Mouse (Mus musculus): Measurements from ENCODE around the gene Me3. TPM values are rescaled to one million over a fixed set of nuclear protein-coding genes. Genes with fewer than 3 reads are reported as not detected.

Me3 gene
- polyA plus RNA-seq, 1 experiment from 2014 or later = 2.4 TPM

DNA sequence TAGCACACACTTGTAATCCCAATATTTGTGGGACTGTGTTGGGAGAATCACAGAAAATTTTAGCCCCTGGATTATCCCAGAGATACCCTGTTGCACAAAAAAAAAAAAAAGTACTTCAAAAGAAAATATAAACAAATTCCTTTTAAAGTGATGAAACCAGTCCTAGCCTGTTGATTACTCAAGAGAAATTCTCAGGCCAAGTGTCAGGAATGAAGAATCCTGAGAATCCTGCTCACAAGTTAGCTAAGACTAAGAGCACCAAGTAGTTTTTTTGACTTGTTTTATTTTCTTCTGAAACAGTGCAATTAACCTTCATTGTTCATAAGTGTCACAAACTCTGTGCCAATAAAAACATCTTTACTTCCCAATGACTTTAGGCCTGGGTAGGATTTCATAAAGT lies 44.0 kb downstream of the Me3 start:
- no peak for DNase-seq (ENCODE audit: extremely low spot score, low spot score)
- no peak overlapping the region for H3K27ac ChIP-seq
- peaks cover 39% of the 10 kb centered on the region for H3K4me1 ChIP-seq
- no peaks in the 10 kb centered on the region for H3K36me3 ChIP-seq (replicated peaks)
- H3K9me3 ChIP-seq = no peaks in the 10 kb centered on the region
- no peak overlapping the region for H3K4me3 ChIP-seq
- no peaks in the 10 kb centered on the region for H3K27me3 ChIP-seq (ENCODE audit: poor library complexity, severe bottlenecking)

DNA sequence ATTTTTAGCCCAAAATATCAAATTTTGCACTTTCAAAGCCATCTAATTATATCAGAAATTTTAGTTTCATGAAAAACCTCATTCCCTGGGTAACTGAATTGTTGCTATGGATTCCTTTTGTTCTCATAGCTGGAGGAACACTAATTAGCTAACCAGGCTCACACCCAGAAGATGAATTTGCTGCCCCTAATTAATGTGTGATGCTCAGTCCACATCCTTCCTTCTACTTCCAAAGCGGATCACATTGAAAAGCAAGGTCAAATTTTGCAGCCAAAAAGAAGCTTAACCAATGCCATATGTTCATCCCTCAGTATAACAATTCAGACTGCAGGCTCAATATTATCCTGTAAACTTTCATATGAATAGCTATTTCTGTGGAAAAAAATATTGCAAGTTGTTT lies 45.7 kb downstream of the Me3 start:
- Histone ChIP-seq H3K27me3 (ENCODE audit: poor library complexity, severe bottlenecking) (no peaks in the 10 kb centered on the region), H3K27ac (peak overlapping the region; percentile 74; the same call in 1 of the 2 replicates), H3K4me3 (no peak overlapping the region), H3K36me3 (replicated peaks) (no peaks in the 10 kb centered on the region), H3K9me3 (no peaks in the 10 kb centered on the region), H3K4me1 (peaks cover 47% of the 10 kb centered on the region)
- 65% methylated on average over 1 of the region's 1 CpGs for WGBS
- no peak for DNase-seq (ENCODE audit: extremely low spot score, low spot score)

DNA sequence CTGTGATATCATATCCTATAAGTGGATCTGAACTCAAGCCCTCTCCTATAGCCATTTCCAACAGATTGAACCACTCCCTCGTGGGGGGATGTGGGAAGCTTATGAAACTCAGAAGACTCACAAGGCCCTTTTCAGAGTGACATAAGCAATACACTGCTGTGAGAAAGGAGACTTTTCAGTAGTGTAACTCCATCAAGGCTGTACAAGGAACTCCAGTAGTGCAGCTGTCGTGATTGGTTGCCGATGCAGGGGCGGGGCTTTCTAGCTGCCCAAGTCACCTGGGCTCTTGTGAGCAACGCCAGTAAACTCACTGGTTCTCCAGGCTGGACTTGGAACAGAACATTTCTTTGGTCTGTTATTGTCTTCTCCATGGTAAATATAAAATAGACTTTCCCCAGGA lies 46.5 kb downstream of the Me3 start:
- no peak for DNase-seq (ENCODE audit: extremely low spot score, low spot score)
- 89% methylated on average over 5 of the region's 5 CpGs for WGBS
- Histone ChIP-seq H3K27me3 (ENCODE audit: poor library complexity, severe bottlenecking) (no peaks in the 10 kb centered on the region), H3K36me3 (replicated peaks) (no peaks in the 10 kb centered on the region), H3K4me3 (no peak overlapping the region), H3K27ac (0 out of 2 replicates have a peak overlapping the region, but pooled peaks have one; percentile 35), H3K4me1 (peaks cover 47% of the 10 kb centered on the region), H3K9me3 (no peaks in the 10 kb centered on the region)

DNA sequence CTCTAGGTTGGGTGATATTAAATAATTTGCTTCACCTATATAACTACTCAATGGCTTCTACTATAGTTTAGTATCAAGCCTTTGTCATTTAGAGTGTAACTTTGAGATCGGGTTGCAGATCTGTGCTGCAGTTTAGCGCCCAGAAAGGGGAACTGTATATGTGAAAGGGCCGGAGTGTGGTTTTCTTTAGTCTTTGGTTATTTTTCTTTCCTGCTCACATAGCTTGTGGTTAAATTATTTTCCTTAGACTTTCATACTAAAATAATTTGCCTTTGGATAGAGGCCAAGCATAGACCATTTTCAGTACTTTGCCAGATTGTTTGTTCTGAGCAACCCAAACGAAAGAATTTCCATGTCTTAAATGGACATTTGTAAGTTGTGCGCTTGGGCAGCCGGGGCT lies 46.9 kb downstream of the Me3 start:
- Histone ChIP-seq H3K9me3 (no peaks in the 10 kb centered on the region), H3K27me3 (ENCODE audit: poor library complexity, severe bottlenecking) (no peaks in the 10 kb centered on the region), H3K4me3 (no peak overlapping the region), H3K27ac (0 out of 2 replicates have a peak overlapping the region, but pooled peaks have one; percentile 35), H3K36me3 (replicated peaks) (no peaks in the 10 kb centered on the region), H3K4me1 (peaks cover 47% of the 10 kb centered on the region)
- no peak for DNase-seq (ENCODE audit: extremely low spot score, low spot score)
- 89% methylated on average over 6 of the region's 6 CpGs for whole genome bisulfite sequencing

DNA sequence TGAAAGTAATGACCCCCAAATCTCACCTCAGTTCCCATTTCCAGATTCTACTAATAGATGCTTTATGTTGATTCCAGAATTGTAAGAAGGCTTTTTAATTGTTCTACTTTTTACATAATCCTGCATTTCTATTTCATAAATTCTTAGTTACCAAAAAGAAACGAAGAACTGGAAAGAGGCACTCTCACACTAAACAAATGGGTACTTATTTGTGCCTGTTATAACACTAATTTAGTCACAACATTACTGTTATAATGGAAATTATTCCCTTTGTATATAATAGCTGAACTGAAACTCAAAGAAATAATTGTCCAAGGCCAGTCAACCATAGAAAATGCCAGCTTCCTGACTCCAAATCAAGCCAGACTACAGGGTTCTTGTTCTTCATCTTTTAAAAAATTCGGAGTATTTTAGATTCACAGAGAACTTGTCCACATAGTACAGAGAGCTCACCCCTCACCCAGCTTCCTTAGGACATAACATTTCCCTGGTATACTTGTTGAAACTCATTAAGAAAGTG lies 47.5 kb downstream of the Me3 start:
- H3K4me3 ChIP-seq = no peak overlapping the region
- H3K9me3 ChIP-seq = no peaks in the 10 kb centered on the region
- 63% methylated on average over 2 of the region's 2 CpGs for WGBS
- no peaks in the 10 kb centered on the region for H3K36me3 ChIP-seq (replicated peaks)
- H3K4me1 ChIP-seq = peaks cover 47% of the 10 kb centered on the region
- H3K27ac ChIP-seq = no peak overlapping the region
- DNase-seq (ENCODE audit: extremely low spot score, low spot score) = no peak
- no peaks in the 10 kb centered on the region for H3K27me3 ChIP-seq (ENCODE audit: poor library complexity, severe bottlenecking)

DNA sequence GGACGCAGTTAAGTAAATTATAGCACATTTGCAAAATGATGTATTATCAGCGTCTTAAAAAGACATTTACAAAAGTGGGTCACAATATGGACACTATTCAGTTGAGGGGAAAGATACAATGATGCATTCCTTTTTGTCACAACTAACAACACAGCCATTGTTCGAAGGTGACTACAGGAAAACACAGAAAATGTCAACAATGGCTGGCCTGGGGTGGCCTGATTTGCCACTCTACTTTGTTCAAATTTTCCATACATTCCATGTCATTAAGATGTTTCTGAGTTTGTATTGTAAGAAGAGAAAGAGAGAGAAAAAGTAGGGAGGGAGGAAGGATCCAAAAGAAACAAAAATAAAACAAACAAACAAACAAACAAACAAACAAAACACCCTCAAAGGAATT lies 48.7 kb downstream of the Me3 start:
- WGBS = 84% methylated on average over 3 of the region's 3 CpGs
- no peaks in the 10 kb centered on the region for H3K9me3 ChIP-seq
- no peaks in the 10 kb centered on the region for H3K36me3 ChIP-seq (replicated peaks)
- no peak overlapping the region for H3K27ac ChIP-seq
- H3K4me1 ChIP-seq = peaks cover 47% of the 10 kb centered on the region
- H3K27me3 ChIP-seq (ENCODE audit: poor library complexity, severe bottlenecking) = no peaks in the 10 kb centered on the region
- no peak overlapping the region for H3K4me3 ChIP-seq
- DNase-seq (ENCODE audit: extremely low spot score, low spot score) = no peak

DNA sequence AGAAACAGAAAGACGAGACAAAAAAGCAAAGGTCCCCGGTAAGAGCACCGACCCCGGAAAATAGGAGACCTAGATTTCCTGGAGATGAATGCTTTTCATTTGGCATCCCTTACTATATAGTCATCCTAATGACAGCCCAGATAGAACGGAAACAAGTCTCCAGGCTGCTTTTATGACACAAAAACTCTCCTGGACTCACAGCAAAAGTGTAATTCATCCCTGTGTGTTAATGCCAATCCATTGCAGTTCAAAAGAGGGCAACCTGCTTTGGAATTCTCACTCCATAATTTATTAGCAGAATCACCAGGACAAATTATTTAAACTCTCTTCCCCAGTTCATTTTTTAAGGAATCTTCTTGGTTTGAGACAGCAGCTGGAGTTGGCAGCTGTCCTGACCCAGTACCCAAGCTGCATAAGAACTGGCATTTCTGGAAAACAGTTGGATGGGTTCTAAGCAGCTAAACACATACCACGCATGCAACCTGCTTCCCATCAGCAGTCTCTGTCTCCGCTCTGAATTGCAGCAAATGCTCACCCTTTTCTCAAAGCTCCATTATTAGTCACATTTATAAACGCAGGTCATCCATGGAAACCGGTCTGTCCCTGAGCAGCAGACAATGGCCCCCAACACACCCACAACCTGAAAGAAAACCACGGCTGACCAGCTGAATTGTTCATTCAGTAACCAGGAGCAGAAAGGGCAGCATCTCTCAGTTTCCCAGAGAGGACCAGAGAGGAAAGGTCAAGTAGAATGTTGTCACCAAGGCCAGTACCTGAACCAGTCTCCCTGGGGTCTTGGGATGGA lies 49.7 kb downstream of the Me3 start:
- no peaks in the 10 kb centered on the region for H3K27me3 ChIP-seq (ENCODE audit: poor library complexity, severe bottlenecking)
- H3K27ac ChIP-seq = peak overlapping the region; percentile 11; the same call in 1 of the 2 replicates
- no peaks in the 10 kb centered on the region for H3K9me3 ChIP-seq
- WGBS = 84% methylated on average over 10 of the region's 10 CpGs
- peaks cover 44% of the 10 kb centered on the region for H3K4me1 ChIP-seq
- H3K4me3 ChIP-seq = no peak overlapping the region
- DNase-seq (ENCODE audit: extremely low spot score, low spot score) = no peak
- no peaks in the 10 kb centered on the region for H3K36me3 ChIP-seq (replicated peaks)

DNA sequence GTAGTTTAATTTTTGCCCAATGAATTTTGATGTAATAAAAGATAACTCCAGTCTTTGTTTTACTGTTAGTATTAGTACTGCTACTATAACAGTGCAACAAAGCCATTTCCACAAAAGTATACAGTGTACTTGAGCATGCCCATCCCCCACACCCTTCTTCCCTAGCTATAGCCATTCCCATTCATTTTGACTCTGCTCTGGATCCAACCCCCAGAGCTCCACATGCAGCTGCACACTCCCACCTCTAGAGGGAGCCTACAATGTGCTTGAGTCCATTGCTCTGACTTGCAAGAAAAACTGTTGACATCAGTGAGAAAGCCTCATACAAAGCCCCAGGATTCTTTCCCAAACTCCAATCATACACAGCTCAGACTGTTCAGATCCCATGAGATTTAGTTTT lies 66.0 kb downstream of the Me3 start:
- H3K27ac ChIP-seq = no peak overlapping the region
- no peak overlapping the region for H3K4me3 ChIP-seq
- no peaks in the 10 kb centered on the region for H3K27me3 ChIP-seq (ENCODE audit: poor library complexity, severe bottlenecking)
- H3K4me1 ChIP-seq = peaks cover 15% of the 10 kb centered on the region
- no peaks in the 10 kb centered on the region for H3K9me3 ChIP-seq
- peak; percentile 31 for DNase-seq (ENCODE audit: extremely low spot score, low spot score)
- H3K36me3 ChIP-seq (replicated peaks) = no peaks in the 10 kb centered on the region

DNA sequence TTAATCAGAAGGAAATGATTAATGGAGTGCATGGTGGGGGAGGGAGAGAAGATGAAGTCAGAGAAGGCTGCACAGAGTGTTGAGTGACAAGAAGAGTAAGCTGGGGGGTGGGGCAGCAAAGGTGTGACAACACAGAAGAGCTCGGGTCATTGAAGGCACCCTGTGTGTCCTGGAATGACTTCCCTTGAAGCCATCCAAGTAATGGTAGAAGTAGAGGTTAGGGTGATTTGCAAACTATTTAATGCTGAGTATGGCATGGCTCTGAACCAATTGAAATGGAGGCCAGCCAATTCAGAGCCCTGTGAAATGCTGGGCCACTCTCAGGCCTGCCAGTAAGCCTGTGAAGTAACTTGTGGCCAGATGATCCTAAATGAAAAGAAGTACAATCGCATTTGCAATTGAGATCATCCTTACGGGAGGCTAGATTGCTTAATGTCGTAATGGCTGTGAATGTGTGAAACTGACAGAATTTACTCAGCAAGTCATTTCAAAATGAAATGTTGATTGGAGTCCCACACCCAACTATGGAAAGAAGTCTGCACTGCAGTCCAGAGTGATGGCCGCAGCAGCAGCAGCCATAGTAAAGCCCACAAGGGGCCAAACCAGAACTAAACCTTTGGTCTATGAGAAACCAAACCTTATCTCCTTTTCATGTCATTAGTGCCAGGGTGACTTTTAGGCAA lies 67.6 kb downstream of the Me3 start:
- WGBS = 80% methylated on average over 5 of the region's 5 CpGs
- Histone ChIP-seq H3K27ac (no peak overlapping the region), H3K4me3 (no peak overlapping the region)

DNA sequence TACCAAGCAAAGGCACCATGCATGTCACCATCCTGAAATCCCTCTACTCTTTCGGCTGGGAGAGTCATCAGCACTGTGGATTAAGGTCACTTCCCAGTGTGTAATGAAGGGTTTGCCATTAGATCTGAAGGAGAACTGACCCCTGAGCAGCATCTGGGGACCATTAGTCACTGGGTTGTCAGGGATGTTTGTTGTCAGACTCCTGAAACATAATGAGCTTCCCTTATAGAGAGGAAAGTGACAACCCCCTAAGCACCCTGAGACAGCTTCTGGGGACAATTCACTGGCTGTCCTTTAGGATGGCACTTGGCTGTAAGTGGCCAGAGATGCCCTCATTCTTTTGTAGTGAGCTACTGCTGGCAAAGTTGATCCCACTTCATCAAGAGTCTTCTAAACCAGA lies 68.3 kb downstream of the Me3 start:
- no peaks in the 10 kb centered on the region for H3K27me3 ChIP-seq (ENCODE audit: poor library complexity, severe bottlenecking)
- no peak for DNase-seq (ENCODE audit: extremely low spot score, low spot score)
- no peaks in the 10 kb centered on the region for H3K36me3 ChIP-seq (replicated peaks)

More for the DNA sequence above, 67.6 kb downstream of the Me3 start:
- Histone ChIP-seq H3K36me3 (replicated peaks) (no peaks in the 10 kb centered on the region), H3K9me3 (no peaks in the 10 kb centered on the region), H3K27me3 (ENCODE audit: poor library complexity, severe bottlenecking) (no peaks in the 10 kb centered on the region), H3K4me1 (peaks cover 15% of the 10 kb centered on the region)
- no peak for DNase-seq (ENCODE audit: extremely low spot score, low spot score)

DNA sequence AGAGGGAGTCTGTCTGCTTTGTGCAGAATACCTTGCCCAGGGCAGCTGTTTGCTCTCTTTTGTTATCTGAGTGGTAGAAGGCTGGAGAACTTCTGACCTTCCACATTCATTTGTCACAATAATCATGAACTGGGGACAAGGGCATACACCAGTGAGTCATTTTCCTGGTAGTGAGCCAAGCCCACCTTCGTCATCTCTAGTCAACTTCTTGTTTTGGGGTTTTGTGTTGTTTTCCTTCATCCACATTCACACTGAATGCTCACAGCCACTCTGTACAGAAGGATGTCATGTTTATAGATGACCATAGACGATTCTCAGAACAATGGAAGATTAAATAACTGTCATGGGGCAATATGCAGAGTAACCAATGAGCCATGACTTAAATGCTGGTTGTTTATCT lies 78.6 kb downstream of the Me3 start:
- 78% methylated on average over 2 of the region's 2 CpGs for WGBS
- Histone ChIP-seq H3K4me3 (no peak overlapping the region), H3K9me3 (no peaks in the 10 kb centered on the region), H3K27ac (no peak overlapping the region), H3K36me3 (replicated peaks) (no peaks in the 10 kb centered on the region), H3K4me1 (no peaks in the 10 kb centered on the region), H3K27me3 (ENCODE audit: poor library complexity, severe bottlenecking) (no peaks in the 10 kb centered on the region)
- DNase-seq (ENCODE audit: extremely low spot score, low spot score) = no peak

More for the DNA sequence above, 68.3 kb downstream of the Me3 start:
- Histone ChIP-seq H3K4me3 (no peak overlapping the region), H3K27ac (no peak overlapping the region), H3K4me1 (peaks cover 15% of the 10 kb centered on the region), H3K9me3 (no peaks in the 10 kb centered on the region)
- WGBS = 55% methylated on average over 1 of the region's 1 CpGs

DNA sequence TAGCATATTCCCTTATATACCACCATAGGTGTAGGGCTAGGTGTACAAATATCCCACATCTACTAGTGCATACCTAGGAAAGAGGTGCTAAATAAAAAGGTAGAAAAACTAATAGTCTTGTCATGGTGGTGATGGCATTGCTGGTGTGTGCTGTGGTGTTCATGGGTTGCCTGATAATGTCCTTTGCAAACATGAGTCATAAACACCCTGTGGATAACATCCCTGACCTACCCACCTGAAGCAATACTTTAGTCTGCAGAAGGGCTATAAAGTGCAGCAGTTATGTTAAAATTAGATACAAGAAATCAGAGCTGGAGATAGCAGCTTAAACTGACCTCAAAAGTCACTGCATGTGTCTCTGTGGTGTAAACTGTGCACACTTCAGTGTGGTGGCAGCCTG lies 80.9 kb downstream of the Me3 start:
- no peak overlapping the region for H3K27ac ChIP-seq
- H3K4me1 ChIP-seq = no peaks in the 10 kb centered on the region
- no peaks in the 10 kb centered on the region for H3K9me3 ChIP-seq
- no peaks in the 10 kb centered on the region for H3K27me3 ChIP-seq (ENCODE audit: poor library complexity, severe bottlenecking)
- DNase-seq (ENCODE audit: extremely low spot score, low spot score) = no peak
- no peak overlapping the region for H3K4me3 ChIP-seq
- H3K36me3 ChIP-seq (replicated peaks) = no peaks in the 10 kb centered on the region

DNA sequence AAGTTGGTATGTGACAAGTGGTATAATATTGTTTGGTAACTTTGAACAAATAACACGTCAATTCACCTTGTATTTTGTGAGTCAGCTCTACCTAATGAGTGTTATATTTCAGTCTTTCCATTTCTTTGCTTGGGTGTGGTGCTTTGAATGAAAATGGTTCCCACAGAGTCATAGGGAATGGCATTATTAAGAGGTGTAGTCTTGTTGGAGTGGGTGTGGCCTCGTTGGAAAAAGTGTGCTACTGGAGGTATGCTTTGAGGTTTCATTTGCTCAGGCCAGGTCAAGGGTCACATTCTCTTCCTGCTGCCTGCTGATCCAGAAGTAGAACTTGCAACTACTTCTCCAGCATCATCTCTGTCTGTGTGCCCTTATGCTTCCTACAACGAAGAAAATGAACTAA lies 84.0 kb downstream of the Me3 start:
- WGBS = 83% methylated on average over 3 of the region's 3 CpGs
- Histone ChIP-seq H3K36me3 (replicated peaks) (no peaks in the 10 kb centered on the region), H3K27ac (no peak overlapping the region)

More for the DNA sequence above, 84.0 kb downstream of the Me3 start:
- Histone ChIP-seq H3K4me3 (no peak overlapping the region), H3K27me3 (ENCODE audit: poor library complexity, severe bottlenecking) (no peaks in the 10 kb centered on the region), H3K4me1 (no peaks in the 10 kb centered on the region), H3K9me3 (no peaks in the 10 kb centered on the region)
- DNase-seq (ENCODE audit: extremely low spot score, low spot score) = no peak
